Mouse (Mus musculus) G1E-ER4 (cell line): ENCODE measurements around the gene Ankrd54. TPM values are rescaled to one million over a fixed set of nuclear protein-coding genes. Genes with fewer than 3 reads are reported as not detected.

ENCODE experiments used
- GATA1 ChIP-seq: IDR thresholded peaks from one replicate; pipeline ENCODE4 v1.8.0; 2012; ENCODE audit warnings: low read length, inconsistent platforms
- polyA plus RNA-seq: library from polyadenylated mRNA; stranded (reverse); fragments of >175 nt; gene quantifications from 2 replicates; pipeline ENCODE4 v1.2.3, GENCODE M21; 2012

Gene Ankrd54
- polyA plus RNA-seq, 1 experiment, result 37.5 TPM

DNA sequence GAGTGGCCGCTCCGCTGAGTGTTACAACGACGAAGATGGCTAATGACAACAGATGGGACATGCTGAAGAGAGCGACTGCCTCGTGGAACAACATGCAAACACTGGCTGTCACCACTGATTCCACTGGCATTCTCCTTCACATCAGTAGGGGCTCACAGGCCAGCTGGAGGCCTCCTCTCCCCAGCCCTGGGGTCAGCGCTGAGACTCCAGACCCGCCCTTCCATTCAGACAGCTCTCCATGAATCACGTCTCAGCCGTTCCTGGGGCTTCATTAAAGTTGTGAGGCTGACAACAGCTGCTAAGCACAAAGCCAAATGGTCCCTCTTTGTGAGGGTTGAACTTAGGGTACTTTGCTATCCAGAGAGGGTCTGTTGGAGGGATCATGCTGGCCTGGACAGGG is 51.1 kb downstream of the Ankrd54 start:
- no peak for TF ChIP-seq GATA1

DNA sequence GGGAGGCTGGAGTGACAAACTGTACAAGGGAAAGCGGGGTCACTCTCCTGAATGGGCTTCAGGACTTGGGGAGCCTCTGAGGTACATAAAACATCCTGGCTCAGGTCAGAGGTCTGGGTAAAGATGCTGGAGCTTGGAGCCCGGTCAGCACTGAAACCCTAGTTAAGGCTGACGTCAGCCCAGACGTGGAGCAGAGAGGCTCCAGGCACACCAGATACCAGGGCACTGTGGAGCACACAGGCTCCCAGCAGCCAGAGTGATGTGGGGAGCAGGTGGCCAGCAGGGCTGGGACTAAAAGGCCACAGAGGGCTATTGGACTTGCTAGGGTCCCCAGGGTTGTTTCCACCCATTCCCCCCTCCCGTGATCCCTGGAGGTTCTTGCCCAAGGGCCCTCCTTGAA is 53.0 kb downstream of the Ankrd54 start:
- TF ChIP-seq GATA1, result no peak

DNA sequence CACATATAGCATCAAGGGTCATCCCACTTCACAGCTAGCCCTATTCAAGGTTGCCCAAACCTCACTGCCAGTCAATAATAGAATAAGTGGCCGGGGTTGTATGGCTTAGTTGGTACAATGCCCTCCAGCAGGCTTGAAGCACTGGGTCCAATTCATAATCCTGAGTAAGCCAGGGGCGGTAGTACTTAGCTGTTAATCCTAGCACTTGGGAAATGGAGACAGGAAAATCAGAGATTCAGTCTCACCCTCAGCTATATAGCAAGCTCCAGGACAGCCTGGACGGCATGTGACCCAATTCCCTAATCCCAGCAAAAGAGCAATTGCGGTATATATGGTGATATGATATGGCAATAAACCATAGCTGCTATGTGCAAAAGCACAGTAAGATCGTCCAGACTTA is 55.6 kb downstream of the Ankrd54 start:
- TF ChIP-seq GATA1, result no peak

DNA sequence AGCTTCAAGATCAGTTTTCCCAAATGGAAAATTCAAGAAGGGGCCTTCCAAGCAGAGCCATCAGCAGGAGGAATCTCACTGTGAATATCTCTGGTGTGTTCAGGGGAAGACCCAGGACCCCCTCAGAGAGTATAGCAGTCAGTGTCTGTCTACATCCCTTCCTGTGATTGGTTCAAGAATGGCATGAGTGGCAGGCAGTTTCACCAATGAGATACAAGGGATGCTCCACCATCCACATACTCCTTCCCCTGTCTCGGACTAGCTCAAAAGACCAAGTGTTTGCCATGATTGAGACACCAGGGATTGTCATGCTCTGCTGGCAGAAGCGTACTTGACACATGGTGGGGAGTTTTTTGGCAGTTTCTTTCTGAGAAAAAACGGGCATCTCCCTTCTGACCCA is 56.1 kb downstream of the Ankrd54 start:
- TF ChIP-seq GATA1, result no peak

DNA sequence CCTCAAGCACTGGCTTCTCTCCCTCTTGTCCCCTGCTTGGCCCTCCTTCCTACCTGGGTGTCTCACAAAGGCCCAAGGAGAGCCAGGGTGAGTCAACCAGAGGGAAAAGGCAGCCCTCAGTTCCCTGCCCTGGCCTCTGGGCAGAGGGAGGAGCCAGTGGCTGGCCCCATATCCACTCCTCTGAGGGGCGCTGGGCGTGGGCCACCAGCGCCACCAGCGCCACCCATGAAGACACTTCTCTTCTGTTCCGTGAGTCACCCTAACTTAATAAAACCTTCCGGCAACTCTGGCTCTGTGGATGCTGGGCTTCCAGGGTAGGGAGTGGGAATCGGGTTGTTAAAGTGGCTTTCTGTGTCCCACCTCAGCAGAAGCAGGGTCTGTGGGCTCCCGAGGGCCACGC is 57.1 kb downstream of the Ankrd54 start:
- TF ChIP-seq GATA1, result no peak

Other genes with a start within 250 kb of the Ankrd54 start
- gene Cdc42ep1, start 220.3 kb downstream of the Ankrd54 start, polyA plus RNA-seq, result not detected in 2 replicates
- not detected in 2 replicates for gene Lgals2, start 207.4 kb downstream of the Ankrd54 start, polyA plus RNA-seq
- gene Gga1, start 185.7 kb downstream of the Ankrd54 start, polyA plus RNA-seq, result 154 and 180 TPM in 2 replicates
- gene Gm49510, start 163.2 kb downstream of the Ankrd54 start, polyA plus RNA-seq, result 3.7 and 4.4 TPM in 2 replicates
- 958 and 1,179 TPM in 2 replicates for gene Sh3bp1, start 163.1 kb downstream of the Ankrd54 start, polyA plus RNA-seq
- 35.3 and 39.3 TPM in 2 replicates for gene Pdxp, start 149.0 kb downstream of the Ankrd54 start, polyA plus RNA-seq
- gene Lgals1, start 136.2 kb downstream of the Ankrd54 start, polyA plus RNA-seq, result 423 and 1,303 TPM in 2 replicates
- gene Nol12, start 128.0 kb downstream of the Ankrd54 start, polyA plus RNA-seq, result 24.3 and 26.2 TPM in 2 replicates
- gene Triobp, start 115.2 kb downstream of the Ankrd54 start, polyA plus RNA-seq, result 47.1 and 59.9 TPM in 2 replicates
- not detected in 2 replicates for gene H1f0, start 34.4 kb downstream of the Ankrd54 start, polyA plus RNA-seq
- gene Galr3, start 21.0 kb downstream of the Ankrd54 start, polyA plus RNA-seq, result not detected in 2 replicates
- 14.6 and 36.2 TPM in 2 replicates for gene Eif3l, start 12.3 kb upstream of the Ankrd54 start, polyA plus RNA-seq
- 25.5 and 25.7 TPM in 2 replicates for gene Micall1, start 46.0 kb upstream of the Ankrd54 start, polyA plus RNA-seq
- 327 and 357 TPM in 2 replicates for gene Polr2f, start 78.1 kb upstream of the Ankrd54 start, polyA plus RNA-seq
- gene 1700088E04Rik, start 78.4 kb upstream of the Ankrd54 start, polyA plus RNA-seq, result 0.24 TPM in 1 of 2 replicates, not detected in the other
- not detected in 2 replicates for gene Sox10, start 102.3 kb upstream of the Ankrd54 start, polyA plus RNA-seq
- gene Pick1, start 166.3 kb upstream of the Ankrd54 start, polyA plus RNA-seq, result 17.0 and 20.7 TPM in 2 replicates
- gene Gm49486, start 166.5 kb upstream of the Ankrd54 start, polyA plus RNA-seq, result 0.03 and 0.06 TPM in 2 replicates
- gene Slc16a8, start 191.9 kb upstream of the Ankrd54 start, polyA plus RNA-seq, result not detected in 2 replicates
- gene Baiap2l2, start 222.6 kb upstream of the Ankrd54 start, polyA plus RNA-seq, result not detected in 2 replicates